Mouse (Mus musculus) adrenal gland (tissue): ENCODE results near the gene Amigo2.

Source experiments
- intact Hi-C: fragments of 180-260 bp; cut with DNase I; formaldehyde crosslinking; loops from one replicate; pipeline ENCODE4 v1.15.1; 2025
- long read RNA-seq, 2 experiments: library from polyadenylated mRNA; unstranded; transcript quantifications; one replicate each; pipeline ENCODE4 v2.0.0; 2020; ENCODE audit warnings: borderline replicate concordance in 1 of 2; ENCODE audit not compliant: insufficient replicate concordance in 1 of 2

Gene Amigo2
- long read RNA-seq, experiment 1, partial matches to known transcripts = 0 of 5 reads
- long read RNA-seq, experiment 1, other reads (novel, unspliced or antisense) = 4 of 5 reads
- long read RNA-seq, experiment 2, partial matches to known transcripts = 0 of 4 reads
- long read RNA-seq, experiment 2, other reads (novel, unspliced or antisense) = 1 of 4 reads

- intact Hi-C loops = loop anchor here (10.0 kb wide), 1 partner anchor 128 kb away; no protein-coding TSS in a partner anchor
Measured at GRCm38 (mm10) chr15:97246911-97247790, at the start of gene Amigo2, which contains the start of gene Pced1b. TSS of gene Amigo2 (minus strand) at chr15:97247287. TSS of gene Pced1b (plus strand) at chr15:97247107.

GRCm38 (mm10) chr15:97291291-97292050 lies 44.4 kb upstream of the Amigo2 start:
- intact Hi-C loops = no loop called here

GRCm38 (mm10) chr15:97290351-97290750 lies 43.3 kb upstream of the Amigo2 start:
- intact Hi-C loops = no loop called here

GRCm38 (mm10) chr15:97289176-97289575 lies 42.1 kb upstream of the Amigo2 start:
- intact Hi-C loops = no loop called here

- intact Hi-C loops = no loop called here
Measured at GRCm38 (mm10) chr15:97288690-97289089, 41.6 kb upstream of the Amigo2 start.

GRCm38 (mm10) chr15:97287436-97288143 lies 40.5 kb upstream of the Amigo2 start:
- intact Hi-C loops = no loop called here

GRCm38 (mm10) chr15:97286731-97287130 lies 39.6 kb upstream of the Amigo2 start:
- intact Hi-C loops = no loop called here

- intact Hi-C loops = no loop called here
Measured at GRCm38 (mm10) chr15:97285665-97286212, 38.7 kb upstream of the Amigo2 start.

GRCm38 (mm10) chr15:97284201-97284600 lies 37.1 kb upstream of the Amigo2 start:
- intact Hi-C loops = no loop called here

- intact Hi-C loops = no loop called here
Measured at GRCm38 (mm10) chr15:97282572-97282881, 35.4 kb upstream of the Amigo2 start.

- intact Hi-C loops = no loop called here
Measured at GRCm38 (mm10) chr15:97281712-97282571, 34.9 kb upstream of the Amigo2 start.

GRCm38 (mm10) chr15:97280776-97281175 lies 33.7 kb upstream of the Amigo2 start:
- intact Hi-C loops = no loop called here

- intact Hi-C loops = no loop called here
Measured at GRCm38 (mm10) chr15:97280131-97280530, 33.0 kb upstream of the Amigo2 start.

- intact Hi-C loops = no loop called here
Measured at GRCm38 (mm10) chr15:97278340-97278948, 31.4 kb upstream of the Amigo2 start.

GRCm38 (mm10) chr15:97277328-97277727 lies 30.2 kb upstream of the Amigo2 start:
- intact Hi-C loops = no loop called here

- intact Hi-C loops = no loop called here
Measured at GRCm38 (mm10) chr15:97276660-97277153, 29.6 kb upstream of the Amigo2 start.

GRCm38 (mm10) chr15:97275626-97276395 lies 28.7 kb upstream of the Amigo2 start:
- intact Hi-C loops = no loop called here

GRCm38 (mm10) chr15:97272831-97273230 lies 25.7 kb upstream of the Amigo2 start:
- intact Hi-C loops = no loop called here
